Mouse (Mus musculus) C2C12 (cell line): ENCODE results near the gene Hcfc1. TPM values are rescaled to one million over a fixed set of nuclear protein-coding genes. Genes with fewer than 3 reads are reported as not detected.

ENCODE experiments used
- H3K27me3 ChIP-seq: one replicate; pipeline ENCODE4 v1.6.1; 2011; ENCODE audit not compliant: control insufficient read depth, insufficient read depth, insufficient read length
- H3K36me3 ChIP-seq: one replicate; pipeline ENCODE4 v1.6.1; 2011; ENCODE audit not compliant: control insufficient read depth, insufficient read depth
- H3K4me3 ChIP-seq: one replicate; pipeline ENCODE4 v1.5.1; 2011; ENCODE audit warnings: mild to moderate bottlenecking, control low read depth; ENCODE audit not compliant: poor library complexity, insufficient read depth, severe bottlenecking
- H3K79me2 ChIP-seq: one replicate; pipeline ENCODE4 v1.6.1; 2011; ENCODE audit not compliant: control insufficient read depth, insufficient read depth
- H3K79me3 ChIP-seq: one replicate; pipeline ENCODE4 v1.6.1; 2011; ENCODE audit warnings: low read depth, control low read depth
- H3ac ChIP-seq: one replicate; pipeline ENCODE3; 2011; ENCODE audit warnings: low read depth; ENCODE audit not compliant: control insufficient read depth, insufficient read length
- CEBPB ChIP-seq: IDR thresholded peaks from one replicate; pipeline ENCODE4 v1.6.1; 2011; ENCODE audit warnings: low read depth, mild to moderate bottlenecking, control low read depth, moderate library complexity
- CTCF ChIP-seq: IDR thresholded peaks from one replicate; pipeline ENCODE4 v1.5.1; 2011; ENCODE audit not compliant: control insufficient read depth, insufficient read depth, insufficient read length
- FOSL1 ChIP-seq: IDR thresholded peaks from one replicate; pipeline ENCODE4 v1.8.0; 2011; ENCODE audit warnings: mild to moderate bottlenecking, low read length; ENCODE audit not compliant: poor library complexity, insufficient read depth, severe bottlenecking
- MAX ChIP-seq: IDR thresholded peaks from one replicate; pipeline ENCODE4 v1.6.1; 2011; ENCODE audit warnings: mild to moderate bottlenecking, control low read depth
- MYOD1 ChIP-seq: IDR thresholded peaks from one replicate; pipeline ENCODE4 v1.6.1; 2011; ENCODE audit warnings: low read depth; ENCODE audit not compliant: control insufficient read depth, insufficient read length
- MYOG ChIP-seq: IDR thresholded peaks from one replicate; pipeline ENCODE4 v1.6.1; 2011; ENCODE audit not compliant: control insufficient read depth, insufficient read length; ENCODE audit errors: extremely low read depth
- USF1 ChIP-seq: IDR thresholded peaks from one replicate; pipeline ENCODE4 v1.6.1; 2011; ENCODE audit warnings: low read depth, mild to moderate bottlenecking, control low read depth, moderate library complexity
- polyA plus RNA-seq: library from polyadenylated mRNA; unstranded; fragments of >200 nt; fragmentation: generic; extraction: Trizol; gene quantifications from one replicate; pipeline ENCODE4 v1.2.1, GENCODE M21; 2012; ENCODE audit warnings: missing spikeins

The Hcfc1 gene
- polyA plus RNA-seq, 1 experiment, result 58.7 TPM

DNA sequence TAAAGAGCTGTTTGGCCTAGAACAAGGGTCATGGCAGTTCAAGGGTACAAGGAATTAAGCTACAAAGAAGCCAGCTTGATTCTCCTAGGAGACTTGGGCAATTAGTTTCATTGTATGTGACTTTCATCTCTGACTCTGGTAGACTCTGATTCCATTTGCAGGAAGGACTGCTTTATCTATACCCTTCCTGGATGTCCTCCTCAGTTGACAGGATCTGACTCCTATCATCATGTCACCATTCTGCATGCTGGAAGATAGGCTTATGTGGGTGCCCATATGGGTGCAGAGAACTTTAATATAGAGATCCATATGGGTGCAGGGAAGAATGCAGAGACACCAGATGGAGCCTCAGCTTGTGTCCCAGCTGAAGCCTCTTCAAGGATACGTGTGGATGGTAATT lies 3.0 kb upstream of the Hcfc1 start:
- Histone ChIP-seq H3K79me2 (peaks cover 25% of the 10 kb centered on the region), H3K27me3 (no peaks in the 10 kb centered on the region), H3ac (no peak overlapping the region), H3K36me3 (peaks cover 4% of the 10 kb centered on the region), H3K4me3 (no peak overlapping the region), H3K79me3 (peaks cover 17% of the 10 kb centered on the region)
- TF ChIP-seq MAX (no peak), FOSL1 (no peak), MYOD1 (no peak), CTCF (no peak), CEBPB (no peak), MYOG (no peak), USF1 (no peak)

GRCm38 (mm10) chrX:73967177-73968075 lies 1.3 kb upstream of the Hcfc1 start:
- no peaks in the 10 kb centered on the region for H3K27me3 ChIP-seq
- TF ChIP-seq MAX, result peak; percentile 44
- TF ChIP-seq CEBPB, result no peak
- H3ac ChIP-seq, result peak overlapping the region; percentile 80
- peaks cover 16% of the 10 kb centered on the region for H3K36me3 ChIP-seq
- peaks cover 43% of the 10 kb centered on the region for H3K79me2 ChIP-seq
- H3K4me3 ChIP-seq, result peak overlapping the region; percentile 26
- H3K79me3 ChIP-seq, result peaks cover 33% of the 10 kb centered on the region

DNA sequence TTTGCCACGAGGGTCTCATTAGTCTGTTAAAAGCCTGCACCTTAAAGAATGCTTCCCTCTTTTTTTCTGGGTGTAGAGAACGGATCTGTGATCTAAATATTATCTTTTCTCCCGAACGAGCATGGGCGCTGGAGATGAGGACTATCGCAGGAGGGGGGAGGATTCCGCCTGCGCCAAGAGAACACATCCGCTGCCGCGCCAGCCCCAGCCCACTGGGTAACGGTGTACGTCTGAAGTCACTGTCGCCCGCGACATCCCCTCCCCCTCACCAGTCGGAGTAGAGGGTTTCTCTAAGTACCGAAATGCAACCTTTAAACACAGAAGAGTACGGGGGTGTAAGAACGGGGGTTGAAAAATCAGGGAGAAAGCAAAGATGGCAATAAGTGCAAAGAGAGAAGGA lies 850 bp downstream of the Hcfc1 start:
- TF ChIP-seq CEBPB (no peak), USF1 (no peak), MYOD1 (no peak), MYOG (no peak), FOSL1 (no peak), CTCF (no peak), MAX (no peak)
- peak overlapping the region; percentile 93 for H3ac ChIP-seq

GRCm38 (mm10) chrX:73964363-73964762 lies 1.8 kb downstream of the Hcfc1 start:
- Histone ChIP-seq H3K36me3 (peaks cover 44% of the 10 kb centered on the region), H3K4me3 (peak overlapping the region; percentile 61), H3K27me3 (no peaks in the 10 kb centered on the region), H3K79me2 (peaks cover 72% of the 10 kb centered on the region), H3ac (peak overlapping the region; percentile 63), H3K79me3 (peaks cover 61% of the 10 kb centered on the region)
- TF ChIP-seq CEBPB (no peak), MAX (no peak), CTCF (no peak), USF1 (no peak), MYOD1 (no peak), MYOG (no peak), FOSL1 (no peak)

More for the DNA sequence above, 850 bp downstream of the Hcfc1 start:
- peaks cover 53% of the 10 kb centered on the region for H3K79me3 ChIP-seq
- H3K79me2 ChIP-seq, result peaks cover 64% of the 10 kb centered on the region
- H3K36me3 ChIP-seq, result peaks cover 34% of the 10 kb centered on the region
- no peaks in the 10 kb centered on the region for H3K27me3 ChIP-seq
- H3K4me3 ChIP-seq, result peak overlapping the region; percentile 61

DNA sequence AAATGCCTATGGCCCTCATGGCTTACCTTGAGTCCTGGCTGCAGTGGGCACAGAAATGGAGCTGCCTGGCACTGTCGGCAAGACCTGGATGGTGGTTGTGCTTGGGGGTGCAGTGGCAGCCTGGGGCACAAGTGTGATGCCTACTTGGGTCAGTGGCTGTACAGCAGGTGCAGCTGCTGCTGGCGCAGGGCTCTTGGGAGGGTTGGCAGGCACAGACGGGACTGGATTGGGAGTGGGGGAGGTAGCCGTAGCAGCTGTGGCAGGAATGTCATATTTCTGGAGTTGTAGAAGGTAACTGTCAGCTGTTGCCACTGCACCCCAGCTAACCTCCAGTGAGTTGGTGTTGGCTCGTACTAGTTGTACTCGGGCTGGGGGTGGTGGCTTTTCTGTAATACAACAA lies 11.2 kb downstream of the Hcfc1 start:
- peaks cover 73% of the 10 kb centered on the region for H3K36me3 ChIP-seq
- H3ac ChIP-seq, result no peak overlapping the region
- H3K27me3 ChIP-seq, result no peaks in the 10 kb centered on the region
- H3K4me3 ChIP-seq, result no peak overlapping the region
- H3K79me2 ChIP-seq, result peaks cover 21% of the 10 kb centered on the region
- TF ChIP-seq MAX, result no peak
- no peak for TF ChIP-seq USF1
- TF ChIP-seq FOSL1, result no peak
- peaks cover 6% of the 10 kb centered on the region for H3K79me3 ChIP-seq

DNA sequence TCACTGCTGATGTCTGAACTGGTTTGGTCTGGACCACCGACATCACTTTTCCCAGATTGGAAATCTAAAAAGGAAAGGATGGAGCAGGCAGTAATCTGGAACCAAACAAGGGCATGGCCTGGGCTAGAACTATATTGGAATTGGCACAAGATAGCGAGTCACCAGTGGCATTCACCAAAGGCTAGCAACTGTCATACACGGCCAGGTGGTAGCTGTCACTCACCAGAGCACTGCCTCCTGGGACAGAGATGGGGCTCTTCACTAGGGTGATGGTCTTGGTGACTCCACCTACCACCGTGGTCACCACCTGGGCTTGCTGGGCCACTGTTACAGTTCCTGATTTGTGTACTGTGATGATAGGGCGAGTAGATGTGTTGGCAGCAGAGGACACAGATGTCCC lies 13.6 kb downstream of the Hcfc1 start:
- Histone ChIP-seq H3K79me3 (no peaks in the 10 kb centered on the region), H3K4me3 (no peak overlapping the region), H3K27me3 (no peaks in the 10 kb centered on the region), H3K36me3 (peaks cover 62% of the 10 kb centered on the region), H3ac (no peak overlapping the region), H3K79me2 (no peaks in the 10 kb centered on the region)
- TF ChIP-seq MYOG, result no peak
- TF ChIP-seq MYOD1, result no peak
